Mouse (Mus musculus) E14TG2a.4 (cell line): ENCODE data around the gene Itga2b.

Source experiments
- H3K27me3 ChIP-seq: 2 replicates; pipeline ENCODE4 v1.6.1; 2014; ENCODE audit warnings: low read length, control low read depth; ENCODE audit not compliant: insufficient read depth
- H3K36me3 ChIP-seq: 2 replicates; pipeline ENCODE4 v1.6.1; 2014; ENCODE audit warnings: low read length, control low read depth; ENCODE audit not compliant: insufficient read depth
- H3K4me1 ChIP-seq: replicated peaks from 2 replicates; pipeline ENCODE4 v1.6.1; 2014; ENCODE audit warnings: low read depth, low read length, control low read depth
- H3K4me3 ChIP-seq: replicated peaks from 2 replicates; pipeline ENCODE4 v1.5.1; 2014; ENCODE audit warnings: mild to moderate bottlenecking, low read length
- H3K9me3 ChIP-seq: 2 replicates; pipeline ENCODE4 v1.6.1; 2014; ENCODE audit warnings: low read length, control low read depth
- CTCF ChIP-seq: conservative IDR thresholded peaks from 2 replicates; pipeline ENCODE4 v1.5.1; 2014; ENCODE audit warnings: low read length
- NANOG ChIP-seq: IDR thresholded peaks from 2 replicates; pipeline ENCODE4 v1.6.1; 2014; ENCODE audit warnings: borderline replicate concordance, low read length, mixed read lengths
- POU5F1 ChIP-seq: IDR thresholded peaks from 2 replicates; pipeline ENCODE4 v1.6.1; 2014; ENCODE audit warnings: low read length, borderline replicate concordance

Itga2b gene

GRCm38 (mm10) chr11:102442089-102442488, 27.8 kb downstream of the Itga2b start:
- Histone ChIP-seq H3K36me3 (no peaks in the 10 kb centered on the region), H3K27me3 (peaks cover 65% of the 10 kb centered on the region), H3K9me3 (no peaks in the 10 kb centered on the region), H3K4me3 (no peak overlapping the region), H3K4me1 (peaks cover 66% of the 10 kb centered on the region)
- TF ChIP-seq POU5F1 (no peak), CTCF (no peak), NANOG (no peak)

GRCm38 (mm10) chr11:102441434-102441833, 28.5 kb downstream of the Itga2b start:
- H3K9me3 ChIP-seq = no peaks in the 10 kb centered on the region
- H3K27me3 ChIP-seq = peaks cover 59% of the 10 kb centered on the region
- TF ChIP-seq POU5F1 (no peak), NANOG (no peak), CTCF (peak; percentile 92)
- no peak overlapping the region for H3K4me3 ChIP-seq
- peaks cover 68% of the 10 kb centered on the region for H3K4me1 ChIP-seq
- peaks cover 2% of the 10 kb centered on the region for H3K36me3 ChIP-seq

- Histone ChIP-seq H3K36me3 (peaks cover 14% of the 10 kb centered on the region), H3K4me3 (peak overlapping the region; percentile 46; the same call in 1 of the 2 replicates), H3K27me3 (peaks cover 47% of the 10 kb centered on the region), H3K4me1 (peaks cover 68% of the 10 kb centered on the region), H3K9me3 (no peaks in the 10 kb centered on the region)
- no peak for TF ChIP-seq NANOG
- TF ChIP-seq CTCF = no peak
- no peak for TF ChIP-seq POU5F1
These were observed 29.7 kb downstream of the Itga2b start for GRCm38 (mm10) chr11:102440255-102440654.

GRCm38 (mm10) chr11:102439093-102440082, 30.5 kb downstream of the Itga2b start:
- TF ChIP-seq NANOG (no peak), CTCF (no peak), POU5F1 (no peak)
- H3K9me3 ChIP-seq = no peaks in the 10 kb centered on the region
- peak overlapping the region; percentile 90 for H3K4me3 ChIP-seq
- H3K27me3 ChIP-seq = peaks cover 40% of the 10 kb centered on the region
- peaks cover 65% of the 10 kb centered on the region for H3K4me1 ChIP-seq
- H3K36me3 ChIP-seq = peaks cover 23% of the 10 kb centered on the region

- Histone ChIP-seq H3K4me1 (peaks cover 63% of the 10 kb centered on the region), H3K9me3 (no peaks in the 10 kb centered on the region), H3K4me3 (peak overlapping the region; percentile 90), H3K27me3 (peaks cover 31% of the 10 kb centered on the region), H3K36me3 (peaks cover 32% of the 10 kb centered on the region)
- TF ChIP-seq CTCF (peak; percentile 49), POU5F1 (no peak)
These were observed 31.5 kb downstream of the Itga2b start for GRCm38 (mm10) chr11:102438212-102439092.

- no peaks in the 10 kb centered on the region for H3K9me3 ChIP-seq
- H3K36me3 ChIP-seq = peaks cover 43% of the 10 kb centered on the region
- H3K4me3 ChIP-seq = peak overlapping the region; percentile 90
- peaks cover 69% of the 10 kb centered on the region for H3K4me1 ChIP-seq
- TF ChIP-seq POU5F1 (no peak), CTCF (no peak), NANOG (no peak)
- peaks cover 25% of the 10 kb centered on the region for H3K27me3 ChIP-seq
These were observed 32.5 kb downstream of the Itga2b start for GRCm38 (mm10) chr11:102437120-102438061.

GRCm38 (mm10) chr11:102436471-102436790, 33.5 kb downstream of the Itga2b start:
- H3K36me3 ChIP-seq = peaks cover 45% of the 10 kb centered on the region
- peaks cover 74% of the 10 kb centered on the region for H3K4me1 ChIP-seq
- H3K4me3 ChIP-seq = no peak overlapping the region
- TF ChIP-seq NANOG (no peak), POU5F1 (no peak), CTCF (no peak)
- H3K27me3 ChIP-seq = peaks cover 25% of the 10 kb centered on the region
- no peaks in the 10 kb centered on the region for H3K9me3 ChIP-seq
